Mouse (Mus musculus) kidney, adult 9 months (tissue): ENCODE data around the gene Nucks1.

Experiments
- DNase-seq: peaks from one replicate; pipeline ENCODE4 v3.0.0; 2022

Gene Nucks1

DNA sequence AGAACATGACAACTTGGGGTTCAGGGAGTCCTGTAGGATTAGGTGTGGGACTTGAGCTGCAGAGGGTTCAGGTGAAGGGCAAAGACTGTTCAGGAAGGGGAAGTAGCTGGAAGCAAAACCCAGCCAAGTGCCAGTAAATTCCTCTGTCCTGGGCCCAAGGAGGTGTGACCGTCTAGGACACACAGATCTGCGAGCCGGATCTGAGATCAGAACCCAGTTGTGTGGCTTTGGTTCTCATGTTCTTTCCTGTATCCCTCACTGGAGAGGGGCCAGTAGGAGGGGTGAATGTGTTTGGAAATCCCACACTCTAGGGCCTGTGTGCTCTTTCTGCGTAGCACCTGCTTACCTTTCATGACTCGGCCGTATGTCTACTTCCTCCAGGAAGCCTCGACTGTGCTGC lies 57.0 kb downstream of the Nucks1 start:
- peak; percentile 73 for DNase-seq

DNA sequence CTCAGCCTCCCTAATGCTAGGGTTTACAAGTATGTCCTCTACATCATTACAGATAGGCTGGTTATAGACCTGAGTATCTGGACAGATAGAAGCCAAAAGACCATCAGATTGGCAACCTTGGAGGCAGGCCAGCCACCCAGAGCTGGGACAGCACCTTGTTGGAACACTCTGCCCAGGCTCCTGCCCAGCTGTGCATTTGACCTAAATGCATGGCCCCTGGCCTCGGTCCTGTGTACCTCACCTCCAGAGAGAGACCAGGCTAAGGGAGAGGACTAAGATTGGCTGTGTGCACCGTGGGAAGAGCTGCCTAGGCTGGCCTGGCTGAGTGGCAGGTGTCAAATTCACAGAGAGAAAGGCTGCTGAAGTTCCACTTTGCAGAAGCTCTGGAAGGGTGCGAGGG lies 58.2 kb downstream of the Nucks1 start:
- DNase-seq: no peak

DNA sequence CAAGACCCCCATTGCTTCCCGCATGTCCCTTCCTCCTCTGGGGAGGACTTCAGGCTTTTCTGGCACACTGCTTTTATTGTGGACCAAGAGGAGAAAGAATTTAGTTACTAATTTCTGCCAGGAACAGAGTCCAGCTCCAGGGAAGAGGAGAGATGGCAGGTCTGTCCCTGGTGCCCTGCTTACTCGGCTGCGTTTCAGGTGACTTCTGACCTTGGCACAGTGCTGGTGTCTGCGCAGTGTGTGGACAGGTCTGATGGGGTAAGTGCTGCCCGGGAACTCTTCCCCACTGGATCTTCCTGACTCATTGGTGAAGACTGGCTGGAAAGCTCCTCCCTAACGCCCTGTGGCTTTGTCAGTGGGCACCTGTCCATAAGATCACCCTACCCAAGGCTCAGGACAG lies 58.6 kb downstream of the Nucks1 start:
- peak; percentile 95 for DNase-seq

DNA sequence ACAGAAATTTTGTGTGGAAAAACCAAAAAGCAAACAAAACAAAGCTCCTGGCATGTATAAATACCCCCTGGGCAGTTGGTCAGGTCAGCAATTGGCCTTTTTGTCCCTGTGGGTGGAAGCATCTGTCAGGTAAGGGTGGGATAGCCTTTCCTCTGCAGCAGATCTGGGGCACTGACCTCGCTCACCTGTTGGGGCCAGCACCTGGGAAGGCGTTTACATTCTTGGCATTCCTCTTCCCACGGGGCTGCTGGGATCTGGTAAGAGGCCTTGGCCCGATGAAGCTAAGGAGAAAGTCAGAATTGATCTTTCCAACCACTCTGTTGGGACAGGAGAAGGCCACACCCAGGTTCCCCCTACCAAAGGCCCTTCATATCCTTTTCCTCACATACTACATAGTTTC lies 59.5 kb downstream of the Nucks1 start:
- DNase-seq: peak; percentile 41

DNA sequence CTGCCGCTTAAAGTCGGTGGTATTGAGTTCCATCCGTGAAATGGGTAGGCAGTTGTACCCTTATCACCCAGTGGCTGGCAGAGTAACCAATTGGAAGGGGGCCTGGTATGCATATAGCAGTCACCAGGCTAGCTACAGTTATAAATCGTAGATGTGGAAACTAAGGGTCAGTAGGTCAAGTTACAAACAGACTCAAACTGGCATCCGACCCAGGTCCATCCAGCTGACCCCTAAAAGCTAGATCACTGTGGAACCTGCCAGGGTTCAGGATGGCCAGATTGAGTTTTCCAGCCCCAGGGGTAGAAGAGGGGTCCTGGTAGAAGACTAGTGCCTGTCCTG lies 60.0 kb downstream of the Nucks1 start:
- peak; percentile 79 for DNase-seq

DNA sequence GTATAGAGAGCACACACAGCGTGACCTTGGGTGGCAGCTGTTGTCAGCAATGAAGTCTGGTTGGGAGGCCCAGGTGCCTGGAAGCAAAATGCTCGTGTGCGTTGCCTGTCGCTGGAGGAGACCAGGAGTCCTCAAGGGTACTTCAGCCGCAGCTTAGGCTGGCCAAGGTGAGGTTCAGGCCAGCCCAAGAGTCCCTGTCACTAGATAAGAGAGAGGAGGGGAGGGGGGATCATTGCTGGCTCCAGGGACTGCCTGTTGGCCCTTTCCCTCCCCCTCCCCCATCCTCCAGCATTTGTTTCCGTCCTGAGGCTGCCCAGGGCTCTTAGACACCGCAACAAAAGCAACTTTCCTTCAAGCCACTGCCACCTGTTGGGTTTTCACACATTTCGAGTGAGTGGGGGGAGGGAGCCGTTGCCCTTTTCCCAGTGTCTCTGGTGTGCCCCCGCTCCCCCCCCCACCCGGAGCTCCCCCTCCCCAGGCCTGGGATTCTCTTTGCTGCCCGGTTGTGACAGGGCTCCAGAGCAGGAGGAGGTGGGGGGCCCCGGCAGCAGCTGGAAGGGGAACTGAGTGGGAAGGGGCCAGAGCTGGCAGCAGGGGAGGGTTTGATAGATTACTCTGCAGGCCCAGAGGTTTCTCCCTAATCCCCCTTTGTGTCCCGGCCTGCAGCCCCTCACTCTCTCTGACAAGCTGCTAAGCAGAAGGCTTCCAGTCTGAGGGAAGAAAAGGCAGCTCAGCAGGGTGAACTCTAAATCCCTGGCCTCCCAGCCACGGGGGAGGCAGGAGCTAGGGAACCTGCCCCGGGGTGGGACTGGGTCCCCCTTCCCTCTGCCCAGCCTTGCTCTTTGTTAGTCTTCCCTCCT lies 60.6 kb downstream of the Nucks1 start:
- no peak for DNase-seq

DNA sequence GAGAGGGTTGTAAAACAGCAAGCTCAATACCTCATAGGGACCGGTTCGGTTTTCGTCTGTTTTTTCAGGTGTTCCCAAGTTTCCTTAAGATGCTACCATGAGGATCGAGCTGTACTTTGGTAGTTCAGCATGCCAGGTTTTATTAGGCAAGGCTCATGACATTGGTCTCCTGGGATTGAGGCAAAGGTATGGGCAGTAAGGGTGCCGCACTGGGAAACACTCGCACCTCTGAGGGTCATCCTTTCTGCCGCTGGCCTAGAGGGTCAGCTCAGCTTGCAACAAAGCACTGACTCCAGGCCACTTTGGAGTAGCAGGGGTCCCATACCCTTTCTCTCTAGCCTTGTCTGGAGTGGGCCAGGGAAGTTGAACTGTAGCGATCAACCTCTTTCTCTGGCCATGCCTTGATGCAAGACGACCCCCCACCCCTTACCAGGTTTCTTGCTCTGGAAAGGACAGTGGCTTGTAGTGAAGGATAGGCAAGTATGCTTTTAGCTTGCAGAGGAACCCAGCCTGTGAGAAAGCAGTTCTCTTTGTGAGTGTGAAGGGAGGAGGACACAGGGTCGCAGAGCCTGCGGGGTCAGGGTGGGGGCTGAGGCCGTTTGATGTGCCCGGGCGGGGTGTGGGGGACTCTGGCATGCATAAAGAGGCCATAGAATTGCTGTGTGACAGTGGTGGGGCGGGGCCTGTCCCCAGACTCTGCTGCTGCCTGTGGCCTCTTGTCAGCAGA lies 61.6 kb downstream of the Nucks1 start:
- no peak for DNase-seq

DNA sequence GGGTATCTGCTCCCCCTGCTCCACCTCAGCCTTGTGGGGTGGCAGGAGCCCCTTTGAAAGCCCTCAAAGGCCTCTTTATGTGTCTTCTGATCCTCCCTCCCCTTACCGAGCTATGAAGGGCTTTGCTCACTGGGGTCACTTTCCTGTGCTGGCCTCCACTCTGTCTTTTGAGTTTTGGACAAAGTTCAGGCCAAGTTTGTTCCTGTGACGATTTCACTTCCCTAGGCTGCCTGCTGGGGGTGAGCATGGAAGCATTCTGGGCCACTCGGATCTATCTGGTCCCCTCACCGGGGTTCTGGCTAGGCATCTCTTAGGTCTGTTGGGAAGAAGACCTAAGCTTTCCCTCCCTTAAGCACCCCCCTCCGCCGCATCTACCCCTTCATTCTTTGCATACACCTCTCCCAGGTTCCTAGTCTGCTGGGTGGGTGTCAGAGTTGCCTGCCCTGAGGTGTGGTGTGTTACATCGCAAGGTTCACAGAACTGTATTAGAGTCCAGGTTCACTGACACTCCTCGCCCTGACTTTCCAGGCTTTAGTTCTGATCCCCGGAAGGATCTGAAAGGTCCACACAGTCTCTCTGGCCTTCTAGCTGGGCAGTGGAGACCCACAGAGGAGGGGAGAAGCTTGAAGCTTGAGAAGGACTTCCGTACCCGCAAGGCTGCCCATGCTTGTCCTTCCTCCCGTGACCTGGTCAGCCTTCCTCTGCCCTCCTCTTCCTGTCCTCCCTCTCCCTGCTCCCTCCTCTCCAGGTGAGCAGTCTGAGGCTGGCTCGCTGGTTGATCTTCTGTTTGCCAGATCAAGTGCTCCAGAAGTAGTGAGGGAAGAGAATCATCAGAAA lies 62.4 kb downstream of the Nucks1 start:
- peak; percentile 75 for DNase-seq

DNA sequence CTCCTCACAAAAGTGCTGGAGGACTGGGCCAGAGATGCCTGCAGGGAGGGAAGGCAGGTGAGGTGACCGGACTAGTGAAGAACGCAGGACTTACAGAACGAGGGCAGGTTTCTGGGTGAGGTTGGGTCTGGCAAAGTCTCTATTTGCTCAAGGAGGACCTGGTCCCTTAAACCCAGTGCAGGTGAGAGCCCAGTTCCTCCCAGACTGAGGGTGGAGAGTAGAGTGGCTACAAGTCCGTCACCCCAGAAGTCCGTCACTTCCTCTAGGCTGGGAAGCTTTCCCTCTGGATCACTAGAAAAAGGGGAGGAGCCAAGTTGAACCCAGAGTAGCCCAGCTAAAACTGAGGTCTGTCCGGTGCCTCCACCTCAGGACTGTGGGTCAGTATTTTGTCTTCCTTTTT lies 63.7 kb downstream of the Nucks1 start:
- DNase-seq: no peak

DNA sequence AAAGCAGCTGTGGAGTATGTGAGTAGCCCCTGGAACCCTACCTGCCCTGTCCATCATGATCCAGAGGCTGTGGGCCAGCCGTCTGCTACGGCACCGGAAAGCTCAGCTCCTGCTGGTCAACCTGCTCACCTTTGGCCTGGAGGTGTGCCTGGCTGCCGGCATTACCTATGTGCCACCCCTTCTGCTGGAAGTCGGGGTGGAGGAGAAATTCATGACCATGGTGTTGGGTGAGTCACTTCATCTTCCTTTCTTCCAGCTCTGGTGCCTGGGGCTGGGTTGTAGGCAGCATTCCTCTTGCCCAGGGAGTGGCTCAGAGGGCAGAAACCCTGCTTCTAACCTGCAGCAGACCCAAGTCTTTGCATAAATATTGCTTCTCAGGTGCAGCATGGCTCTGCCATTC lies 66.6 kb downstream of the Nucks1 start:
- DNase-seq: no peak

DNA sequence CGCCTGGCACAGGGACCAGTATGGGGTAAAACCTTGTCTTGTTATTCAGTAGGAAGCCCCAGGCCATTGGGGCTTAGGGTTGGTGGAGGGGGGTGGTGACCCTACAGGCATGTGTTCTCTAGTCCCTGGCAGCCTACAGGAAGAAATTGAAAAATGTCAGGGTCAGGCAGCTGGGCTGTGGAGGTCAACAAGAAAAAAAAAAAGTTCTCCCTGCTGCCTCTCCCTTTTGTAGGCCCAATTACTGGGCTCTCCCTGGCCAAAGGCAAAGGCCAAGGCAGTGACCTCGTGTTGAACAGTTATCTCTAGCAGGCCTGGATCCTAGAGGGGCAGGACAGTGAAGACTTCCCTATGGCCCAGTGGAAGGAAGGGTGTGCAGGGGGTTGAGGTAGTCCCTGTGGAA lies 70.1 kb downstream of the Nucks1 start:
- DNase-seq: no peak

DNA sequence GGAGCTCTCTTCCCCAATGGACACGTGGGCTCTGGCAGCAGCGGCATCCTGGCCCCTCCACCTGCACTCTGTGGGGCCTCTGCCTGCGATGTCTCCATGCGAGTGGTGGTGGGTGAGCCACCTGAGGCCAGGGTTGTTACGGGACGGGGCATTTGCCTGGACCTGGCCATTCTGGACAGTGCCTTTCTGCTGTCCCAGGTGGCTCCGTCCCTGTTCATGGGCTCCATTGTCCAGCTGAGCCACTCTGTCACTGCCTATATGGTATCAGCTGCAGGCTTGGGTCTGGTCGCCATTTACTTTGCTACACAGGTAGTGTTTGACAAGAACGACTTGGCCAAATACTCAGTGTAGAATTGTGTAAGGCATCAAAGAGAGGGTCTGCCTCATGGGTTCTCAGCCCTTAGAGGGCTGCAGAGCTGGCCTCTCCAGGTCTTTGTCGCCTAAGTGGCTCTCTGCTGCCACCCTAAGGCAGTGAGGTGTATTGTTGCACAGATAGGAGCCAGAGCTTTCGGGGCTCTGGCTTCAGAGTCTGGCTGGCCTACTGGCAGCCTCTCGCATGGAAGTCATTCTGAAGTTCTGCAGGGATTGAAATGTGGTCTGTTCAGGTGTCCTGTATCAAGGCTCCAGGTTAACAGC lies 71.2 kb downstream of the Nucks1 start:
- peak; percentile 80 for DNase-seq

DNA sequence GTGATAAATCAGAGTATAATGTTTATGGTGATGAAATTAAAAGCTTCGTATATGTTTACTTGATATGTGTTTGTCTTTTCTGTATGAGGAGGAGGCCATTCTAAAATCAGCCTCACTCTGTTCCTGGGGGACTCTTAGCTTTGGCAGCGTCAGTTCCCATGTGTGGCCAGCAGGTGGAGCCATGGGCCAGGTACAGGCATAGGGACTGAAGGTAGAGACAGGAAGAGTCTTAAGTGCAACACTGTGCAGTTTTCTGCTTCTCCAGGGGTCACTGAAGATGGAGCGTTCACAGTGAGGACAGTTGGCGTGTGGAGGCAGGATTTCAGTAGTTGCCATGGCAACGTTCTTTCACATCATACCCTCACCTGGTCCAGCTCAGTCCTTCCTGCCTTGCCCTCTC lies 72.6 kb downstream of the Nucks1 start:
- peak; percentile 84 for DNase-seq

DNA sequence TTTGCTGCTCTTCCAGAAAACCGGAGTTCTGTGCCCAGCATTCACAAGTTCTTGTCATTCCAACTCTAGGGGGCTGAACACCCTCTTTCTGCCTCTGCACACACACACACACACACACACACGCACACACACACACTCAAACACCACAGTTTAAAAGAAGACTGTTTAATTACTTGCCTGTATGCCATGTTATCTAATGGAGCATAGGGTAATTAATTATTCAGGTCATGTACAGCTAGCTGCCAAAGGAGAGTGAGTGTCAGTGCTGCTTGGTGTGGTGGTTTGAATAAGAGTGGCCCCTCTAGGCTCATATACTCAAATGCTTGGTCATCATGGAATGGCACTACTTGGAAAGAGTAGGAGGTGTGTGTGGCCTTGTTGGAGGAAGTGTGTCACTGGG lies 73.5 kb downstream of the Nucks1 start:
- no peak for DNase-seq
